Mouse (Mus musculus) thymus, postnatal 14 days (tissue): ENCODE results near the gene Ajuba.

Experiments
- DNase-seq: peaks from one replicate; pipeline ENCODE4 v3.0.0; 2021

Gene Ajuba

DNA sequence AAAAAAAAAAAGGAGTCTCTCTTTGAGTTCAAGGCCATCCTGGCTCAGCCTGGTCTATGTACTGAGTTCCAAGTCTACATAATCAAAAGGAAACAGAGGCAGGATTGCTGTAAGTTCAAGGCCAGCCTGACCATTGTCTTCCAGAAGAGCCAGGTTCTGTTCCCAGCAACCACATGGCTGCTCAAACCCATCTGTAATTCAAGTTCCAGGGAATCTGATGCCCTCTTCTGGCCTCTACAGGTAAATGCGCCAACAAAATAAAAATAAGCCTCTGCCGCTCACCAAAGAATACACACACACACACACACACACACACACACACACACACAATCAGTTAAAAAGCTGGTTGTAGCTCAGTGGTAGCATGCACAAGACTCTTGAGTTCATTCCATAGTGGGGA lies 38.8 kb downstream of the Ajuba start:
- no peak for DNase-seq

DNA sequence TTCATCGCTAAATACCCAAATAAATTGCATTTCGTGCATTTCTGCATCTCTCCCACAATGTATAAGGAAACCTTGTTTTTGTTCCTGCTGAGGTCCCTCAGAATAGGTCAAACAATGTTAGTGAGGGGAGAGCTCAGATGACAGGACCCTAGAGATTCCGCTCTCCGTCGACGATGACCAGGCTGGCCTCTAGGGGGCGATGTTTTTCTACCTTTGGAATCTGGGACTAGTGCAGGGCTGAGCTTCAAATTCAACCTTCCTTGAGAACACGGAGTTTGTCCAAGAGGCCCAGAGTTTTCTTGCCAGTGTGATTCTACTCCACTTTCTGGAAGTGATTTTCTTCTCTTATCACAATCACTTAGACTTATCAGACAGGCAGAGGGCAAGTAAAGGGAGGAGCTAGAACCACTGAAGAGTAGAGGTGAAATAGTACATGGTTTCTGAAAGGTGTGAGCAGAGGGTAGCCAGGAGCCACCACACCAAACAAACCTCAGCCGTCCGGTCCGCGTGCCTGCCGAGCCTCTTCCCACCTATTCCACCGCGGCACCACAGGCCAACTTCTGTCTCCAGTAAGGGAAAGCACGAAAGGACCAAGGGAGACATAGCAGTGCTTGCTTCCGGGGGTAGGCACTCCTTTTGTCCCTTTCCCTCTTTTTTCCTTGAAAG lies 48.8 kb downstream of the Ajuba start:
- DNase-seq = peak; percentile 90

DNA sequence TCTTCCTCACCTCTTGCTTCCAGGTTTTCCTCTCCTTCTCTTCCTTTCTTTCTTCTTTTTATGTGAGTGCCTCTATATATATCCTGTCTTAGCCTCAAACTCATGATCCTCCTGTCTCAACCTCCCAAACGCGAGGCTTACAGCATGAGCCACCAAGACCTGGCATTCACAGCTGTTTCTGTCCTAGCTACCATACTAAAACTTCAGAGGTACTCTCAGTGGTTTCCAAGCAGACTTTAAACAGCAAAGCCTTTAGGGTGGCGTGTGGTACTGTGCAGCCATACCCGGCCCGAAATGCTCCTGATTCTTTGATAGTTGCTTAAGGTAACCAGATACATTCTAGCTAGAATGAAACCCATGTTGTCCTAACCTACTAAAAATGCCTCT lies 49.4 kb downstream of the Ajuba start:
- DNase-seq = no peak

DNA sequence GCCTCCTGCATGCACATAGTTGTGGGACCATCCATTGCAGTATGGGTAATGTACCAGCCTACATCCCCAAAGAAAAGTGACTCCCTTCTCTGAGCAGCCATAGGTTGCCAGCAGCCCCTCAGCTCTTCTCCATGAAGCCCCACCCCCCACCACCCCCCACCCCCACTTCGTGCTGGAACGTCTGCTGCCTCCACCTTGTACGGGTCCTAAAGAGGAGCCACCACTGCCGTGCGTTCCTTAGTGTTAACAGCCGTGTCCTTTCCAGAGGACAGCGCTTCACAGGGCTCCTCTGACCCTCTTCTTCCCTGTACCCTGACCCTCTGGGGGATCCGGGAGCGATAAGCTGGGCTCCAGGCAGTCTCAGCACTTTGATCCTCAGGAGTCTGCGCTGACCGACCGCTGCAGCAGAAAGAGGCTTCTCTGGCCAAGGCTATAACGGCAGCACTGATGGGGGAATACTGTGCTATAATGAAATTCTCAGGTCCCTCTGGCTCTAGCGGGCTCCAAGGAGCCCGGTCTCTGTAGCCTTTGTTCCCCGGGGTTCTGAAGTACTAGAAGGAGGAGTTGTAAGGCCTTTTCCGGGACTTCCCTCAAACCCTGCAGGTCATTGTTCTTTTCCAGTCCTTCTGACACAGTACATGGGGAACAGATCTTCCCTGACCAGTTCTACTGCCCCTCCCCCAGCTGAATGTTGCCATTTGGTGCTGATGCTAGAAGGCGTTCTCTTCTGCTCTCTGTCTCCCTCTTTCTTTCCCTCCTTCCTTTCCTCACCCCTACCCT lies 49.9 kb downstream of the Ajuba start:
- DNase-seq = peak; percentile 40

DNA sequence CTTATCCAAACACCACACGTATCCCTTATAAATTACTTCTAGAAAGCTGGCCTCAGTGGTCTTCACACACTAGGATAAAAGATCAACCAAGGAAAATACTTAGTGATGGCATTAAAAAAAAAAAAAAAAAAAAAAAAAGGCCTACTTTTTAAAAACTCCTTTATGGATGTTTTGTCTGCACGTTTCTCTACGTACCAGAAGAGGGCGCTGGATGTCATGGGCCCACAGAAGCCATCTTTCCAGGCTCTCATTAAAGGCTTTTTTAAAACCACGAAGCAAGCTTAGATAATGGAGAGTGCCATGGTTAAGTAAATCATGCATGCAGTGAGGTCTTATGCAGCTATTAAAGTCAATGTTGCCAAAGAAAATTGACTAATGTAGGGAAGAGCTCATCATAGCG lies 53.8 kb downstream of the Ajuba start:
- DNase-seq = no peak
